Mouse (Mus musculus) E14TG2a.4 (cell line): ENCODE results near the gene Plbd1.

Experiments
- H3K27me3 ChIP-seq: 2 replicates; pipeline ENCODE4 v1.6.1; 2014; ENCODE audit warnings: low read length, control low read depth; ENCODE audit not compliant: insufficient read depth
- H3K36me3 ChIP-seq: 2 replicates; pipeline ENCODE4 v1.6.1; 2014; ENCODE audit warnings: low read length, control low read depth; ENCODE audit not compliant: insufficient read depth
- H3K4me1 ChIP-seq: replicated peaks from 2 replicates; pipeline ENCODE4 v1.6.1; 2014; ENCODE audit warnings: low read depth, low read length, control low read depth
- H3K4me3 ChIP-seq: replicated peaks from 2 replicates; pipeline ENCODE4 v1.5.1; 2014; ENCODE audit warnings: mild to moderate bottlenecking, low read length
- H3K9me3 ChIP-seq: 2 replicates; pipeline ENCODE4 v1.6.1; 2014; ENCODE audit warnings: low read length, control low read depth
- CTCF ChIP-seq: conservative IDR thresholded peaks from 2 replicates; pipeline ENCODE4 v1.5.1; 2014; ENCODE audit warnings: low read length
- NANOG ChIP-seq: IDR thresholded peaks from 2 replicates; pipeline ENCODE4 v1.6.1; 2014; ENCODE audit warnings: borderline replicate concordance, low read length, mixed read lengths
- POU5F1 ChIP-seq: IDR thresholded peaks from 2 replicates; pipeline ENCODE4 v1.6.1; 2014; ENCODE audit warnings: low read length, borderline replicate concordance

Gene Plbd1

GRCm38 (mm10) chr6:136660831-136661705 is 660 bp downstream of the Plbd1 start:
- peaks cover 43% of the 10 kb centered on the region for H3K27me3 ChIP-seq
- no peaks in the 10 kb centered on the region for H3K9me3 ChIP-seq
- peak overlapping the region; percentile 78 for H3K4me3 ChIP-seq
- no peak for TF ChIP-seq CTCF
- no peak for TF ChIP-seq NANOG
- no peak for TF ChIP-seq POU5F1
- H3K4me1 ChIP-seq, result peaks cover 16% of the 10 kb centered on the region
- no peaks in the 10 kb centered on the region for H3K36me3 ChIP-seq

- no peaks in the 10 kb centered on the region for H3K9me3 ChIP-seq
- H3K36me3 ChIP-seq, result no peaks in the 10 kb centered on the region
- H3K4me3 ChIP-seq, result no peak overlapping the region
- H3K27me3 ChIP-seq, result peaks cover 43% of the 10 kb centered on the region
- H3K4me1 ChIP-seq, result peaks cover 16% of the 10 kb centered on the region
- TF ChIP-seq CTCF (no peak), POU5F1 (no peak), NANOG (no peak)
Measured at GRCm38 (mm10) chr6:136659226-136659625, 2.5 kb downstream of the Plbd1 start.

DNA sequence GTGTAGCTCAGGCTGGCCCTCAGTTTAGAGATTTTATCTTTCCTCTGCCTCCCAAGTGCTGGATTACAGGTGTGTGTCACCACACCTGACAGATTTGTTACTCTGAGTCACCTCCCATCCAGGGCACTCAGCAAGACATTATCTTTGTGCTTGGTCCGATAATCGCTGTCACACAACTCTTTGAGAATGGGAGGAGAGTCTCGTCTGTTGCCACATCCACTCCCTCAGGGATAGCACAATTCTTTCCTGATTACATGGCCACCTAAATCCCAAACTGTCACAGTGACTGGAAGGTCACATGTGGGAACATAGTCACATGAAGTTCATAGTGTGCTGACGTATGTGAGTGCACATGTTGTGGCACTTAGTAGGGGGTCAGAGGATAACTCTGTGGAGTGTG is 3.4 kb downstream of the Plbd1 start:
- H3K4me3 ChIP-seq, result no peak overlapping the region
- H3K9me3 ChIP-seq, result no peaks in the 10 kb centered on the region
- TF ChIP-seq POU5F1 (no peak), CTCF (no peak), NANOG (no peak)
- H3K4me1 ChIP-seq, result peaks cover 16% of the 10 kb centered on the region
- peaks cover 34% of the 10 kb centered on the region for H3K27me3 ChIP-seq
- no peaks in the 10 kb centered on the region for H3K36me3 ChIP-seq

- TF ChIP-seq POU5F1 (no peak), NANOG (no peak)
- H3K4me3 ChIP-seq, result no peak overlapping the region
- H3K9me3 ChIP-seq, result no peaks in the 10 kb centered on the region
- peaks cover under 1% of the 10 kb centered on the region; the same call in 1 of the 2 replicates for H3K4me1 ChIP-seq
- H3K27me3 ChIP-seq, result peaks cover 18% of the 10 kb centered on the region
- H3K36me3 ChIP-seq, result no peaks in the 10 kb centered on the region
Measured at GRCm38 (mm10) chr6:136655786-136656185, 5.9 kb downstream of the Plbd1 start.

DNA sequence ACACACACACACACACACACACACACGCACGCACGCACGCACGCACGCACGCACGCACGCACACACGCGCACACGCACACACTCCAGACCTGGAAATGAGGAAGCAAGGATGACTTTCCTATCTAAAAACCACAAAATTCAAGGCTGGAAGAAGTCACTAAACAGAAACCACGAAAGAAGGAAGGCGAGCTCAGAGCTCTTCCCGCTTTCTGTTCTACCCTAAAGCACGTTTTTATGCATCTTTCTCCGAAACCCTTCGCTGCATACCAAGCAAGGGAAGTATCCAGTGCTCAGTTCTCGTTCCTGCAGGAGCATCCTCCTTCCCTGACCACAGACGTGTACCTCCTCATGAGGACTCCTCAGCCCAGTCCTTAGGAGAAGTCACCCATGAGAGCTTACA is 7.3 kb downstream of the Plbd1 start:
- H3K36me3 ChIP-seq, result no peaks in the 10 kb centered on the region
- TF ChIP-seq CTCF, result no peak
- TF ChIP-seq NANOG, result no peak
- TF ChIP-seq POU5F1, result no peak

DNA sequence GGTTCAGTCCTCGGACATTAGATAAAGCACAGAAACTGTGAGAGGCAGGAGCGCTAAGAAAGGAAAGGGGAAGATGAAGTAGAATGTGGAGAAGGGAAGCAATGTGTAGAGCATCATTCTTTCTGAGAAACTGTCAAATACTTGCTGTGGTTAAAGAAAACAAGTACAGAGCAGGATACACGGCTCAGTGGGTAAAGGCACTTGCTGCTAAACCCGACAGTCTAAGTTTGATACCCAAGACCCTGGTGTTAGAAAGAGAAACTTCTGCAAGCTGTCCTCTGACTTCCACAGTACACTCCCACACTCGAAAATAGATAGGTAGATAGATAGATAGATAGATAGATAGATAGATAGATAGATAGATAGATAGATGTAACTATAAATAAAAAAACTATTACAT is 8.4 kb downstream of the Plbd1 start:
- H3K4me1 ChIP-seq, result no peaks in the 10 kb centered on the region
- no peaks in the 10 kb centered on the region for H3K36me3 ChIP-seq
- H3K4me3 ChIP-seq, result no peak overlapping the region
- peaks cover 6% of the 10 kb centered on the region; the same call in 1 of the 2 replicates for H3K27me3 ChIP-seq
- no peak for TF ChIP-seq NANOG
- no peak for TF ChIP-seq POU5F1
- TF ChIP-seq CTCF, result no peak
- no peaks in the 10 kb centered on the region for H3K9me3 ChIP-seq

More for the DNA sequence above, 7.3 kb downstream of the Plbd1 start:
- Histone ChIP-seq H3K4me3 (no peak overlapping the region), H3K9me3 (no peaks in the 10 kb centered on the region), H3K4me1 (no peaks in the 10 kb centered on the region), H3K27me3 (peaks cover 6% of the 10 kb centered on the region; the same call in 1 of the 2 replicates)

DNA sequence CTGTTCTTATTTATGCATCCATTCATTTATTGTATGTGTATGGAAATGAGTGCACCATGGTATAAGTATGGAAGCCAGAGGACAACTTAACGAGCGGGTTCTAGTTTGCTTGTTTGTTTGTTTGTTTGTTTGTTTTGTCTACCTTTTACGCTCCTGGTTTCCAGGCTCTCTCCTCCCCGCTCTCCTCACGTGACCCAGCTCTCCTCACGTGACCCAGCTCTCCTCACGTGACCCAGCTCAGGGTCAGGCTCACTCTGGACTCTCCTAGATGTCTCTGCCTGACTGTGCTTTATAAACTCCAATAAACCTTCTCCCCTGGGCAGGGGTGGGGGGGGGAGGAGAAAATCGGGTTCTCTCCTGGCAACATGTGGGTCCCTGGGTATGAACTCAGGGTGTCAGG is 11.1 kb downstream of the Plbd1 start:
- no peaks in the 10 kb centered on the region for H3K9me3 ChIP-seq
- H3K27me3 ChIP-seq, result peaks cover 4% of the 10 kb centered on the region; the same call in 1 of the 2 replicates
- H3K36me3 ChIP-seq, result no peaks in the 10 kb centered on the region
- H3K4me3 ChIP-seq, result no peak overlapping the region
- H3K4me1 ChIP-seq, result peaks cover 9% of the 10 kb centered on the region
- no peak for TF ChIP-seq NANOG
- TF ChIP-seq POU5F1, result no peak
- no peak for TF ChIP-seq CTCF

DNA sequence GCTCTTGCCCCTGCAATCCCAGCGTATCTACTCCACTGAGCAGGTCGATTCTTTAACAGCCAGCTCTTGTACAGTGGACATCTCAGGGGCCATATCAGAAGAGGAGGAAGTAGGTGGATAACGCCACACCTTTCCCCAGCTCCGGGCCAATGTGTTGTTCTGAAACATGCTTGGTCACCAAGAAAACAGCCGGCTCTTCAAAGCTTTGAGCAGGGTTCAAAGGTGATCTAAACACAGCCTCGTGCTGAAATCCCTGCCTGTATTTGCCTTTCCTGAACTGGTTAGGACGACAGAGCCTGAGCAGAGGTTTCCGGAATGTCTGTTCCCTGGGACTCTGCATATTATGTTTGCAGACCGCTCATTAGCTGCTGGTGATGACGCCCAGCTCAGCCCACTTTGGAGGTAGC is 14.3 kb downstream of the Plbd1 start:
- Histone ChIP-seq H3K4me1 (peaks cover 10% of the 10 kb centered on the region), H3K4me3 (no peak overlapping the region), H3K36me3 (no peaks in the 10 kb centered on the region), H3K27me3 (peaks cover 4% of the 10 kb centered on the region; the same call in 1 of the 2 replicates), H3K9me3 (no peaks in the 10 kb centered on the region)
- TF ChIP-seq NANOG (no peak), CTCF (no peak), POU5F1 (no peak)
